Mouse (Mus musculus) forebrain, embryonic 12.5 days (tissue): ENCODE results near the gene Sqstm1. TPM values are rescaled to one million over a fixed set of nuclear protein-coding genes. Genes with fewer than 3 reads are reported as not detected.

Experiments used
- ATAC-seq: fragments of 200-750 bp; cut with Nextera tagmentation; 2 replicates; pipeline ENCODE4 v1.8.0; 2017; ENCODE audit warnings: moderate TSS enrichment; ENCODE audit not compliant: low FRiP score
- H3K27ac ChIP-seq: fragments of 300-500 bp; sonication (generic); 2 replicates; pipeline ENCODE4 v1.5.1; 2016; ENCODE audit warnings: mild to moderate bottlenecking
- H3K27me3 ChIP-seq: fragments of 300-500 bp; sonication (generic); 2 replicates; pipeline ENCODE4 v1.6.1; 2016; ENCODE audit warnings: mild to moderate bottlenecking
- H3K36me3 ChIP-seq: fragments of 300-500 bp; sonication (generic); replicated peaks from 2 replicates; pipeline ENCODE4 v1.6.1; 2016; ENCODE audit warnings: mild to moderate bottlenecking
- H3K4me1 ChIP-seq: fragments of 300-500 bp; sonication (generic); 2 replicates; pipeline ENCODE4 v1.6.1; 2016
- H3K4me2 ChIP-seq: fragments of 300-500 bp; sonication (generic); 2 replicates; pipeline ENCODE4 v1.6.1; 2016; ENCODE audit warnings: mild to moderate bottlenecking, moderate library complexity
- H3K4me3 ChIP-seq: fragments of 300-500 bp; sonication (generic); replicated peaks from 2 replicates; pipeline ENCODE4 v1.5.1; 2016; ENCODE audit warnings: mild to moderate bottlenecking
- H3K9ac ChIP-seq: fragments of 300-500 bp; sonication (generic); 2 replicates; pipeline ENCODE4 v1.6.1; 2016; ENCODE audit warnings: mild to moderate bottlenecking
- H3K9me3 ChIP-seq: fragments of 300-500 bp; sonication (generic); 2 replicates; pipeline ENCODE4 v1.6.1; 2016
- WGBS: fragments of 180-500 bp; shearing (Covaris S2); methylation state at CpG from one replicate; pipeline ENCODE4 v1.1.7; 2016; 5-methylcytosine and 5-hydroxymethylcytosine counted together
- polyA plus RNA-seq: library from polyadenylated mRNA; unstranded; fragments of >200 nt; fragmentation: Nextera tagmentation; extraction: Ambion mirVana; gene quantifications from 2 replicates; pipeline ENCODE4 v1.2.1, GENCODE M21; 2016

Sqstm1 gene
- polyA plus RNA-seq = 165 and 169 TPM in 2 replicates

DNA sequence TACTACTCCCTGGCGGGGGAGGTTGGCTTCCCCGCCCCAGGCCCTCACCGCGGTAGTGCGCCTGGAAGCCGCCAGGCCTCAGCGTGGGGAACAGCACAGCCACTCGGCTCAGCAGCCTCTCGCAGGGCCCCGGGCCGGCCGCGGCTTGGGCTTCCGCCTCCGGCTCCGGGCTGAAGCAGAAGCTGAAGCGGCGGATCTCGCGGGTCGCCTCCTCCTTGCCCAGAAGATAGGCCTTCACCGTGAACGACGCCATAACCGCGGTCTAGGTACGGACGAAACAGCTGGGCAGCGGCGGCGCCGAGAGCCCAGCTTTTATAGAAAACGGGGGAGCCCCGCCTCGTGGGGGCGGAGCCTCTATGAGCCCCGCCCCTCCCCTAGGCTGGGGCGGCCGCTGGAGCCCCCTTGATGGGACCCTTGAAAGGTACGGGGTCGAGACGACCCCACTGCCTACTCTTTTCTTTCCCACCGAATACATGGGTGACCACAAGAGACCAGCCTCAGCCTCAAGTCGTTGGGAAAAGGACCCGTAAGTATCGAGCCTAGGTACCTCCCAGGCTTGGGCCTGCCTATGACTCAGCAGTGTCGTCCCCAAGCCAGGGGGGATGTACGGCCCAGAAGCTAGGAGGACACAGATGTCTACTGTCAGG is at the start of gene Sqstm1, which contains the start of gene Mgat4b:
TSS of gene Sqstm1 (minus strand) at position 323 of the 647 bp plus-strand sequence.
TSS of gene Mgat4b (plus strand) at position 386 of the 647 bp plus-strand sequence.
- WGBS = under 1% methylated on average over 43 of the region's 48 CpGs
- peak within 1 kb of the TSS; percentile 68 for H3K4me3 ChIP-seq
- no peaks in the 10 kb centered on the region for H3K27me3 ChIP-seq
- H3K4me1 ChIP-seq = peaks cover 17% of the 10 kb centered on the region
- peak within 1 kb of the TSS; percentile 61 for H3K4me2 ChIP-seq
- peak within 1 kb of the TSS; percentile 93 for H3K27ac ChIP-seq
- no peaks in the 10 kb centered on the region for H3K9me3 ChIP-seq
- peak within 1 kb of the TSS; percentile 73 for H3K9ac ChIP-seq
- H3K36me3 ChIP-seq = peaks cover 23% of the 10 kb centered on the region
- ATAC-seq = peak; percentile 83

DNA sequence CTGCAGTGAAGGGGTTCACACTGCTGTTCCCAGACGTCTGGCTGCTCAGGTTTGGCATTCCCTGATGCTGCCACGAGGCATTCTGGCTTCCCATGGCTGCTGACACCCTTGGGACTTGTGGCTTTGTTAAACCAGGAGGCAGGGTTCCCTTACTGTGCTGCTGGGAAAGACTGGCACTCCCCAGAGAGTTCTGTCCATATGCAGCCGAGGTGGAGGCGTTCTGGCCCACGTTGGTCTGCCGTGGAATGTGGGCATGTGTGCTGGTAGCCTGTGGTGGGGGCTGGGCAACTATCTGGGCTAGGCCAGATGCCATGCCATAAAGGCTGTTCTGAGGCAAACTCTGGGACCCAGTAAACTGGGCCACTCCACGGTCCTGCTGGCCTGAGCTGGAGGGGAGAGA is 47.7 kb upstream of the Sqstm1 start:
- Histone ChIP-seq H3K27me3 (no peaks in the 10 kb centered on the region), H3K27ac (no peak overlapping the region), H3K4me1 (no peaks in the 10 kb centered on the region), H3K4me3 (no peak overlapping the region), H3K4me2 (no peak overlapping the region), H3K9ac (no peak overlapping the region), H3K9me3 (no peaks in the 10 kb centered on the region), H3K36me3 (peaks cover 77% of the 10 kb centered on the region)
- no peak for ATAC-seq
- whole genome bisulfite sequencing = 90% methylated on average over 7 of the region's 7 CpGs

DNA sequence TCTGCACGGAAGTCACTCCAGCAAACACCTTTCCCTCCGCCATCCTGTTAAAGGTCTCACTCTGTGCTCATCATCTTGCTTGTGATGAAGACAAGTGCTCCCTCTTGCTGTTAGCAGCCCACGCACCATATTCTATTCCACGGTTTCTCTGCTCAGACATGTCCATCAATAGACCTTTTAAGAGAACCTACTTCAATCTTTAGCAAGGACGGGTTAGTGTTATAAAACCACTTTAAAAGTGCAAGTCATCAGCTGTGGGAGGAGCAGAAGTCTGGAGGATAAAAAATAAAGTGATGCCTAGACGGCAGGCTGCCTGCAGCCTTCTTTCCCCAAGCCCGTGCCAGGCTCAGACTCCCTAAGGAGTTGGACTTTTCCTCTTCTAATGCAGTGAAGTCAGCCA is 46.0 kb upstream of the Sqstm1 start:
- Histone ChIP-seq H3K4me3 (no peak overlapping the region), H3K27me3 (no peaks in the 10 kb centered on the region), H3K9me3 (no peaks in the 10 kb centered on the region), H3K9ac (no peak overlapping the region), H3K27ac (no peak overlapping the region), H3K36me3 (peaks cover 60% of the 10 kb centered on the region), H3K4me1 (no peaks in the 10 kb centered on the region), H3K4me2 (no peak overlapping the region)
- no peak for ATAC-seq
- 91% methylated on average over 7 of the region's 7 CpGs for WGBS

DNA sequence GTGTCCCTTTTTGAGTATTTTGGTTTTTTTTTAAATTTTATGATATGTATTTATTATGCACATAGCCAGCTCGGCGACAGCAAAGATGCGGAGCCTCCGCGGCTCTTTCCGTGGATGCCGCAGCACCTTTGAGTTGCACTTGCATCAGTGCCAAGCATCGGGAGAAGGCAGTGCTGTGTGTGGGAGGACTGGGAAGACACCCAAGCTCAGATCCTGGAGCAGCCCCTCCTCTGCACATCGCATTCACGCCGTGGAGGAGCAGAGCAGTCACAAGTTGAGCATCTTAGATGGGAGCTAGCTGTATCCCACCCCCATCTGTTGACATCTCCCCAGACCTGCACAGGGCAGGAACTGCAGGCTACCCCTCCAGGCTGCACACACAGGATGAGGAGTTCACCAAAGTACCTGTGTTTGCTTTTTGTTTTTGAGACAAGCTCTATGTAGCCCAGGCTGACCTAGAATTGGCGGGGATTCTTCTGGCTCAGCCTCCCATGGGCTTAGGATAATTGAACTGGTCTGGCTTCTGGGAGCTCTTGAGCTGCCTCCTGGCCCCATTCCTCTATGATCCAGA is 43.5 kb upstream of the Sqstm1 start:
- ATAC-seq = no peak
- Histone ChIP-seq H3K27me3 (no peaks in the 10 kb centered on the region), H3K4me2 (no peak overlapping the region), H3K36me3 (peaks cover 36% of the 10 kb centered on the region), H3K9ac (no peak overlapping the region), H3K4me1 (no peaks in the 10 kb centered on the region), H3K9me3 (no peaks in the 10 kb centered on the region), H3K27ac (0 out of 2 replicates have a peak overlapping the region, but pooled peaks have one; percentile 36), H3K4me3 (no peak overlapping the region)
- 82% methylated on average over 12 of the region's 12 CpGs for WGBS

DNA sequence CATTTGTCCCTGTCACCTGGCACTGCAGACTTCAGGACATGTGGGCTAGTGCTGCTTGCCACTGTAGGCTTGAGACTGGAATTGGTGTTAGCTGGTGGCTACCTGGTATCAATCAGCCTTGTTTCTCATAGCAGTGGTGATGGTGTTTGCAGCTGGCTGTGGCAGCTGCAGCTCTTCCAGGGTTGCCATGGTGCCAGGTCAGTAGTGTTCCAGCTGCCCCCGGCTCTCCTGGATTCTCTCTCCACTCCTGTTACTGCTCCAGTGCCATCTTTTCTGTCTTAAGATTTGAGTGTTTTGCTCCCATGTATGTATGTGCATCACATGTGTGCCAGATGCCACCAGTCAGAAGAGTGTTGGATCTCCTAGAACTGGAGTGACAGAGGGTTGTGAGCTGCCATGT is 42.8 kb upstream of the Sqstm1 start:
- no peak overlapping the region for H3K27ac ChIP-seq
- no peak overlapping the region for H3K4me2 ChIP-seq
- no peaks in the 10 kb centered on the region for H3K9me3 ChIP-seq
- H3K27me3 ChIP-seq = no peaks in the 10 kb centered on the region
- no peak for ATAC-seq
- H3K4me3 ChIP-seq = no peak overlapping the region
- H3K9ac ChIP-seq = no peak overlapping the region
- WGBS = 67% methylated on average over 1 of the region's 1 CpGs
- H3K4me1 ChIP-seq = no peaks in the 10 kb centered on the region
- H3K36me3 ChIP-seq = peaks cover 29% of the 10 kb centered on the region

DNA sequence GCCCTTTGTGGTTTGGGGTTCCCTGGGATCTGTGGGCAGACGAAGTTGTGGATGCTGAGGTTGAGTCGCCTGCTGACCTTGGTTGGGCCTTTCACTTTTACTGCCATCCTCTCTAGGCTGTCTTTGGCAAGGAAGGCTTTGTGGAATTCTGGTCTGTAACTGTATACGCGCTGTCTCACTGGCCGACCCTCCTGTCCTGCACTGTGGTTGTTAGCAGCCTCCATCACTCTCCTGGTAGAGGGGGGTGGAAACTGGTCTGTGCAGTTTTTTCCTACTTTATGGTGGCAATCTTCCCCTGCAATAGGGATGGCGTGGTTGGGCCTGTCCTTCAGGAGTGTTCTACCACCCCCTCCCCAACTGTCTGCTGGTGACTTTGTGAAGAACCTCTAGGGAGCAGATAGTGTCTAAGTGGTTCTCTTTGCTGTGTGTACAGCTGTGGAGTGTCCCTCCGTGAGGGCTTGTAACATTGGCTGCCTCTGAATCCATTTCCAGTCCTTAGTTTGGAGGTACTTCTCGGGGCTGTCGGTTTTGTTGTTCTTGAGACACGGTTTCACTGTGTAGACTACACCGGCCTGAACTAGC is 42.1 kb upstream of the Sqstm1 start:
- Histone ChIP-seq H3K4me2 (no peak overlapping the region), H3K4me3 (no peak overlapping the region), H3K9me3 (no peaks in the 10 kb centered on the region), H3K9ac (no peak overlapping the region), H3K4me1 (no peaks in the 10 kb centered on the region), H3K27ac (no peak overlapping the region), H3K36me3 (peaks cover 23% of the 10 kb centered on the region), H3K27me3 (no peaks in the 10 kb centered on the region)
- ATAC-seq = no peak
- 80% methylated on average over 11 of the region's 11 CpGs for WGBS

DNA sequence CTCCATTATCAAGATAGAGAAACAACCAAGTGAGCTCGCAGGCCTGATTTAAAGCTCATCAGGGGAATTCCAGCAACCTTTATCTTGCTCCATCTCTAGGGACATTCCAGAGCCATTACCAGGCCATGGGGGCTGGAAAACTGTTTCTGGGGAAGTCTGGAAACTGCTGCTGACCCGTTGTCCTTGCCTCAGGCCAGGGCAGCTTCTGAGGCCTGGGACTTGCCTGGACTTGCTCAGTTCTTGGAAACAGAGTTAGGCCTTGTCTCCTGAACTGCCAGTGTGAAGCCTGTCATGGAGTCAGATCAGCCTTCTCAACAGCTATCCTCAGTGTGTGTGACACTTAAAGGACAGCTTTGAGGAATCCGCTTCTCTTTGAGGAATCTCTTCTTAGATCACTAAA is 41.5 kb upstream of the Sqstm1 start:
- Histone ChIP-seq H3K4me2 (no peak overlapping the region), H3K27me3 (no peaks in the 10 kb centered on the region), H3K4me1 (no peaks in the 10 kb centered on the region), H3K4me3 (no peak overlapping the region), H3K36me3 (peaks cover 18% of the 10 kb centered on the region), H3K9ac (no peak overlapping the region; the same call in 1 of the 2 replicates), H3K27ac (no peak overlapping the region), H3K9me3 (no peaks in the 10 kb centered on the region)
- WGBS = 80% methylated on average over 3 of the region's 3 CpGs
- no peak for ATAC-seq

DNA sequence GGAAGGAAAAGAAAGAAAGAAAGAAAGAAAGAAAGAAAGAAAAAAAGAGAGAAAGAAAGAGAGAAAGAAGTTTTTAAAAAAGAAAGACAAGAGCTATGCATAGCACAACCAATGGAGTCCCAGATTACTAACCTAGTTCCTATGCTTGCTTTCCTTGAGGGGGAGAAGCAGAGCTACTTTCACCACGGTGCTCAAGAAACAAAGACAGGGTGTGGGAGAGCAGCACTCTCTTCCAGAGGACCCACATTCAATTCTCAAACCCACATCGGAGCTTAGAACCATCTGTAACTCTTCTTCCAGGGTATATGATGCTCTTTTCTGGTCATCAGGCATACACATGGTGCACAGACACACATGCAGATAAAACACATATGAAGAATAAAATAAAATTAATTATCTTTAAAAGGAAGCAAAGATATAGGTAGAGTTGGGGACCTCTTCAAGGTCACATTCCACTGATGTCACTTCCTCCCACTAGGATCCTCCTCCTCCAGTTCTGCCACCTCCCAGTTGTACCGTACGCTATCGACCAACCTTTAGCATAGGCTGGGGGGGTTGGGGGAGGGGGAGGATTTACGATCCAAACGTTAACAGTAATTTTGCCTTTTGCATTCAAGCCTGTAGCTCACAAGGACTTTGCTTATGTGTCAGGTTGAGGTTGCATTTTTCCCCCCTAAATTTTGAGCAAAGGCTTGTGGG is 38.0 kb upstream of the Sqstm1 start:
- no peaks in the 10 kb centered on the region for H3K36me3 ChIP-seq

DNA sequence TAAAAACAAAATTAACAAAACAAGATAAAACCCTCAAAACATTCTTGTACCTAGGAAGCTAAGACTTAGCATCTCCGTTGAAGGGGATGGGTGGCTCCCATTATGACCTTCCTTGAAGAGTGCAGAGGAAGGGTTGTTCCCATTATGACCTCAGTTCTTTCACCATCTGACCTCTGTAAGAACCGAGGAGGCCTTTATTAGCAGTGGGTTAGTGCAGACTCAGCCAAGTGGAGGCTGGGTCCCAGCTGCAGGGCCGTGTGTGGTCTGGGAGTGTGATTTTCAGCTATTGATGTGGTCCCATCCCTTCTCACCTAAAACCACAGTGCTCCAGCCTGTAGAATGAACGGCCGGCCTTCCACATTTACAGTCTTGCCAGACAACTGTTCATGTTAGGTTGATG is 34.6 kb upstream of the Sqstm1 start:
- WGBS = 82% methylated on average over 5 of the region's 5 CpGs
- Histone ChIP-seq H3K36me3 (no peaks in the 10 kb centered on the region), H3K9me3 (no peaks in the 10 kb centered on the region), H3K4me1 (no peaks in the 10 kb centered on the region), H3K9ac (no peak overlapping the region), H3K4me3 (no peak overlapping the region), H3K27ac (no peak overlapping the region), H3K27me3 (no peaks in the 10 kb centered on the region), H3K4me2 (no peak overlapping the region)
- no peak for ATAC-seq

More for the DNA sequence above, 38.0 kb upstream of the Sqstm1 start:
- no peak overlapping the region for H3K9ac ChIP-seq
- no peak for ATAC-seq
- H3K4me2 ChIP-seq = no peak overlapping the region
- no peak overlapping the region for H3K4me3 ChIP-seq
- no peaks in the 10 kb centered on the region for H3K9me3 ChIP-seq
- H3K4me1 ChIP-seq = no peaks in the 10 kb centered on the region
- no peak overlapping the region for H3K27ac ChIP-seq
- no peaks in the 10 kb centered on the region for H3K27me3 ChIP-seq
- WGBS = 85% methylated on average over 7 of the region's 7 CpGs

DNA sequence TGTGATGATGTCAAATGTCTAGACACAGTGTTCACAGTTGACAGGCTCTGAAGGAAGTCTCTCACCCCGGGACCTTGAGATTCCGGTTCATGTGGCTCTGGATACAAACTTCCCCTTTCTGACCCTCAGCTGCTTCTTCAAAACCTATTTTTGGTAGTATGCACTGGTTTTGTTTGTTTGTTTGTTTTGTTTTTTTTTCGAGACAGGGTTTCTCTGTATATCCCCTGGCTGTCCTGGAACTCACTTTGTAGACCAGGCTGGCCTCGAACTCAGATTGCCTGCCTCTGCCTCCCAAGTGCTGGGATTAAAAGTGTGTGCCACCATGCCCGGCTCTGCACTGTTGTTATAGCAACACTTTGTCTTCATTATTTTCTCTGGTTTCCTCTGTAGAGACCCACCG is 33.3 kb upstream of the Sqstm1 start:
- no peak overlapping the region for H3K9ac ChIP-seq
- H3K27me3 ChIP-seq = peaks cover 5% of the 10 kb centered on the region
- H3K4me3 ChIP-seq = no peak overlapping the region
- H3K36me3 ChIP-seq = no peaks in the 10 kb centered on the region
- H3K9me3 ChIP-seq = no peaks in the 10 kb centered on the region
- WGBS = 86% methylated on average over 6 of the region's 6 CpGs
- ATAC-seq = no peak
- no peak overlapping the region for H3K27ac ChIP-seq
- no peak overlapping the region for H3K4me2 ChIP-seq
- H3K4me1 ChIP-seq = no peaks in the 10 kb centered on the region

DNA sequence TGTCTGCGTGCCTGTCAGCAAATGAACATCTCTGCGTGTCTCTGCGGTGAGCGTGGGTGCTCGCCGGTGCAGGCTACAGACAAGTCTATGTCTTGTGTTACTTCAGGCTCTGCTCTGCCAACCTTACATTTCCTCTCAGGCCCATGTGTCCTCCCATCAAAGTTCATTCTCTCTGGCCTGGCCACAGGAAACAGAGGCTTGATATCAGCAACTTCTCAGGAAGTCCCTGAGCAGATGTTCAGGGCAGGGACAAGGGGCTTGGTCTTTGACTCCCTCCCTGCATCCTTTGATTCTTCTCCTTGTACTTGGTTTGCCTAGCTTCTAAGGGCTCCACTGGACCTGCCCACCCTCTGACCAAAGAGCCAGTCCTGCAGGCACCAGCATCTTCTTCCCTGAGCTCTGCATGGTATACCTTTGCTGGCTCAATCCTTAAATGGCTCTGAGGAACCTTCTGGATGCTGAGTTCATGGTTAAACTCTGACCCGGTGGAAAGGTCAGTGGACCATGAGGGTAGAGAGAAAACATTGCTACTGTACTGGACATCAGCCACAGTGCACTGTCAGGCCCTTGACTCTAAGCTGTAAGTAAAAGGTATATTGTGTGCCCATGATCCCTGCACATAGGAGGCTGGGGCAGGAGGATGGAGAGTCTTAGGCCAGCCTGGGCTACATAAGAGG is 29.7 kb upstream of the Sqstm1 start:
- peaks cover 37% of the 10 kb centered on the region for H3K27me3 ChIP-seq
- H3K4me3 ChIP-seq = no peak overlapping the region
- no peak for ATAC-seq
- no peaks in the 10 kb centered on the region for H3K9me3 ChIP-seq
- no peak overlapping the region for H3K27ac ChIP-seq
- H3K36me3 ChIP-seq = peaks cover 1% of the 10 kb centered on the region; the same call in 1 of the 2 replicates
- no peak overlapping the region for H3K9ac ChIP-seq
- peaks cover 15% of the 10 kb centered on the region for H3K4me1 ChIP-seq
- H3K4me2 ChIP-seq = no peak overlapping the region
- 87% methylated on average over 7 of the region's 7 CpGs for WGBS
